Mouse (Mus musculus) cortical plate, adult 2 months (tissue): Measurements from ENCODE around the gene Psg21. TPM values are rescaled to one million over a fixed set of nuclear protein-coding genes. Genes with fewer than 3 reads are reported as not detected.
"Not testable (repeated sequence)": the region's sequence is repeated elsewhere in the genome, so short reads cannot be mapped to it uniquely, and the experiment has no call there.

Experiments used
- H3K27ac ChIP-seq: fragments of 200-500 bp; 2 replicates; pipeline ENCODE4 v1.5.1; 2012; ENCODE audit warnings: low read length, control low read depth, inconsistent platforms; ENCODE audit not compliant: insufficient read depth
- H3K4me1 ChIP-seq: fragments of 200-500 bp; 2 replicates; pipeline ENCODE4 v1.6.1; 2011; ENCODE audit warnings: low read length; ENCODE audit not compliant: control insufficient read depth, insufficient read depth
- H3K4me3 ChIP-seq: fragments of 200-500 bp; 2 replicates; pipeline ENCODE4 v1.5.1; 2011; ENCODE audit warnings: mild to moderate bottlenecking, low read length, control low read depth; ENCODE audit not compliant: insufficient read depth
- CTCF ChIP-seq: fragments of 200-500 bp; IDR thresholded peaks from 2 replicates; pipeline ENCODE4 v1.5.1; 2011; ENCODE audit warnings: mild to moderate bottlenecking, control low read depth, low read length; ENCODE audit not compliant: insufficient read depth; ENCODE audit errors: extremely low read depth
- POLR2A ChIP-seq: fragments of 200-500 bp; IDR thresholded peaks from 2 replicates; pipeline ENCODE4 v1.6.1; 2011; ENCODE audit warnings: mild to moderate bottlenecking, low read length, control low read depth; ENCODE audit not compliant: insufficient read depth; ENCODE audit errors: extremely low read depth
- polyA plus RNA-seq: library from polyadenylated mRNA; depleted of rRNA; stranded (reverse); fragments of >200 nt; gene quantifications from 2 replicates; pipeline ENCODE4 v1.2.3, GENCODE M21; 2012; rRNA removed

Psg21 gene
- polyA plus RNA-seq = not detected in 2 replicates

- H3K27ac ChIP-seq, H3K4me3 ChIP-seq, H3K4me1 ChIP-seq: not testable (repeated sequence)
These were observed at the start of gene Psg21 for GRCm38 (mm10) chr7:18656625-18657024. TSS of gene Psg21 (minus strand) at chr7:18656725.

- Histone ChIP-seq H3K4me3 (no peak within 1 kb of the TSS), H3K27ac (no peak within 1 kb of the TSS), H3K4me1 (no peaks in the 10 kb centered on the region)
- TF ChIP-seq POLR2A = no peak
- TF ChIP-seq CTCF = no peak
These were observed 29.6 kb upstream of the Psg21 start, which contains the start of gene Psg20 for GRCm38 (mm10) chr7:18686085-18686484. TSS of gene Psg20 (minus strand) at chr7:18686185.

DNA sequence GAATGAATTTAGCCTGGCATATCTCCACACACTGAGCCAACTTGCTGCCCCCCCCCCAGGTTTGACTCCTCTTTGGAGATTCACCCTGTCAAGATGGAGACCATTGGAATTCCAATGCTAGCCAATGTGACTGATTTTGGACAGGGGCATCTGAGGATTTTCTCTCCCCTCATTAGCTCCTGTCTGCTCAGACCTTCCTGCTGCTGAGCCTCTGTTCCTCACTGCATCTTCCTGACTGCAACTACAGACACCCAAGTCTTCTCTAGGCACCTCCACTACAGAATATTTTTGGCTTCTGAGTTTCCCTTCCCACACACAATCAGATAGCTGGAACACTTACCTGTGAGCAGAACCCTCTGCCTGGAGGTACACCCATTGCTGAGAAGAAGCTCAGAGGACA, 29.1 kb upstream of the Psg21 start:
- H3K4me1 ChIP-seq = no peaks in the 10 kb centered on the region
- H3K4me3 ChIP-seq = no peak overlapping the region
- H3K27ac ChIP-seq = no peak overlapping the region
- no peak for TF ChIP-seq POLR2A
- no peak for TF ChIP-seq CTCF

DNA sequence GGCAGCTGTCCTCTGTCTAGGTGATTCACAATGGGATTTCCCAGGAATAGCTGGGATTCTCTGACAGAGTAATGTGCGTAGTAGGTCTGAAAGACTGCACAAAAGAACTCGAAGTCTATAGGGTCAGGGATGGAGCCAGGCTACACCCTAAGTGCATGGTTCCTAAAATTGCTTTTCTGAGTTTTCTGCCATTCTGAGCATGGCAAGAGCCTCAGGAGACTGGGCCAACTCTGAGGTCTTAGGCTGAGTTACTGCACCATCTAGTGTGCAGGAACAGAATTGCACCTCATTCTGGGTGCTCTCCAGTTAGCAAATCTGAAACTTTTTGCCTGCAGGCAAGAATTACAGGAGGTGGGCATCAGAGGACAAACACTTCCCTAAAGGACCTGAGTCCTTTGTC, 23.2 kb upstream of the Psg21 start:
- no peaks in the 10 kb centered on the region for H3K4me1 ChIP-seq
- H3K4me3 ChIP-seq = no peak overlapping the region
- TF ChIP-seq CTCF (peak; percentile 56; the same call in 1 of the 2 replicates), POLR2A (no peak)
- H3K27ac ChIP-seq = no peak overlapping the region

- not testable (repeated sequence) for H3K27ac ChIP-seq, H3K4me1 ChIP-seq, H3K4me3 ChIP-seq
These were observed 29.6 kb downstream of the Psg21 start for GRCm38 (mm10) chr7:18626921-18627320.

GRCm38 (mm10) chr7:18616401-18616800, 40.1 kb downstream of the Psg21 start, which contains the start of gene Psg23:
TSS of gene Psg23 (minus strand) at chr7:18616501.
- H3K27ac ChIP-seq, H3K4me3 ChIP-seq, H3K4me1 ChIP-seq: not testable (repeated sequence)

Other genes with a start within 250 kb of the Psg21 start
- gene Psg28, start 224.7 kb downstream of the Psg21 start, polyA plus RNA-seq = not detected in 2 replicates
- gene Psg26, start 172.5 kb downstream of the Psg21 start, polyA plus RNA-seq = not detected in 2 replicates
- not detected in 2 replicates for gene Psg25, start 124.5 kb downstream of the Psg21 start, polyA plus RNA-seq
- not detected in 2 replicates for gene Psg27, start 89.4 kb downstream of the Psg21 start, polyA plus RNA-seq
- gene Psg23, start 40.2 kb downstream of the Psg21 start, polyA plus RNA-seq = not detected in 2 replicates
- gene Psg20, start 29.5 kb upstream of the Psg21 start, polyA plus RNA-seq = not detected in 2 replicates
- gene Psg22, start 61.4 kb upstream of the Psg21 start, polyA plus RNA-seq = not detected in 2 replicates
- gene Psg19, start 141.8 kb upstream of the Psg21 start, polyA plus RNA-seq = 0.04 TPM in 1 of 2 replicates, not detected in the other
- 0.06 and 0.15 TPM in 2 replicates for gene Psg17, start 164.9 kb upstream of the Psg21 start, polyA plus RNA-seq
- gene Mill2, start 183.2 kb upstream of the Psg21 start, polyA plus RNA-seq = 2.5 and 2.6 TPM in 2 replicates
- 15.7 and 16.0 TPM in 2 replicates for gene Pglyrp1, start 214.6 kb upstream of the Psg21 start, polyA plus RNA-seq